Mouse (Mus musculus) macrophage (primary cell): Measurements from ENCODE around the gene Ciao2b. TPM values are rescaled to one million over a fixed set of nuclear protein-coding genes. Genes with fewer than 3 reads are reported as not detected.

Source experiments
- H3K27ac ChIP-seq: fragments of 350-480 bp; formaldehyde crosslinking; 2 replicates; pipeline ENCODE4 v1.9.0; 2021
- H3K36me3 ChIP-seq: fragments of 350-480 bp; formaldehyde crosslinking; 2 replicates; pipeline ENCODE4 v1.9.0; 2021; ENCODE audit errors: inconsistent target
- H3K4me3 ChIP-seq: fragments of 350-480 bp; formaldehyde crosslinking; 2 replicates; pipeline ENCODE4 v1.9.0; 2021; ENCODE audit errors: inconsistent target
- H3K79me2 ChIP-seq: fragments of 350-480 bp; formaldehyde crosslinking; 2 replicates; pipeline ENCODE4 v1.9.0; 2021; ENCODE audit errors: inconsistent target
- WGBS: methylation state at CpG from one replicate; pipeline ENCODE4 v1.1.7; 2026; ENCODE audit warnings: inconsistent platforms; ENCODE audit not compliant: missing documents; 5-methylcytosine and 5-hydroxymethylcytosine counted together
- polyA plus RNA-seq: library from polyadenylated mRNA; stranded (reverse); fragments of 250-400 nt; gene quantifications from 3 replicates; pipeline ENCODE4 v1.2.4, GENCODE M21; 2018; ENCODE audit warnings: inconsistent platforms

Gene Ciao2b
- polyA plus RNA-seq, 1 experiment from 2014 or later: 34.4 TPM

DNA sequence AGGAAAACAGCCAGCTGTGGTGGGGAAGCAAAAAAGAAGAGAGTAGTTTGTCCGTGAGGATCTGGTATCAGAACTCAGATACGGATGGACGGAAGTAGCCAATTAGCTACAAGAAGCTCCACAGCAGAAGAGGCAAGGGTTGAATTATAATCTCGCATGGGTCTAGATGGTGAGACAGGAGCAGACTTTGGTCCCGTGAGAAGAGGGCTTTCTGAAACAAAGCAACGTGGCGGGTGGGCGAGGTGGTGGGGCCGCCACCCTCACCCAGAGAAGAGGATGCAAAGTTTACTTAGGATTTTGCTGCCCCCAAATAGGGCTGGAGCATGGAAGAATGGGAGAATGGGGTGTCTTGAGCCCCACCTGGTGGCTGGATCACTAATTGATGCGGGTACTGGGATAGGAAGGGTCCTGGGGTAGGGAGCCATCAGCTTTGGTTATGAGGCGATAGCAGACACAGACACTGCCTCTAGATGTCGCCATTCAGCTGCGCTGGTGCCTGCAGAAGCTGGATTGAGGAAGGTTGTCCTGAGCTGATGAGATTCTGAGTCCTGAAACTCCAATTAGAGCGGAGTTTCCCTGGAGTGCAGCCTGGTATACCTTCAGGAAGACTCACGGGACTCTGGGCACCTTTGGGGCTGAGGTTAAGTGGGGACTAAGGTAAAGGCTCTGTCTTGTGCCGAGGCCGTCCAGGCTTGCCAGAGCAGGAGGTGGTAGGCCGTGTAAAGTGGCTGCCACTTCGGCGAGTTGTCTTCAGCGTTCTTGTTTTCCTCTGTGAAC, 39.1 kb downstream of the Ciao2b start:
- Histone ChIP-seq H3K79me2 (peaks cover 3% of the 10 kb centered on the region; the same call in 1 of the 2 replicates), H3K27ac (no peak overlapping the region), H3K36me3 (no peaks in the 10 kb centered on the region), H3K4me3 (no peak overlapping the region)
- 35% methylated on average over 21 of the region's 21 CpGs for WGBS

DNA sequence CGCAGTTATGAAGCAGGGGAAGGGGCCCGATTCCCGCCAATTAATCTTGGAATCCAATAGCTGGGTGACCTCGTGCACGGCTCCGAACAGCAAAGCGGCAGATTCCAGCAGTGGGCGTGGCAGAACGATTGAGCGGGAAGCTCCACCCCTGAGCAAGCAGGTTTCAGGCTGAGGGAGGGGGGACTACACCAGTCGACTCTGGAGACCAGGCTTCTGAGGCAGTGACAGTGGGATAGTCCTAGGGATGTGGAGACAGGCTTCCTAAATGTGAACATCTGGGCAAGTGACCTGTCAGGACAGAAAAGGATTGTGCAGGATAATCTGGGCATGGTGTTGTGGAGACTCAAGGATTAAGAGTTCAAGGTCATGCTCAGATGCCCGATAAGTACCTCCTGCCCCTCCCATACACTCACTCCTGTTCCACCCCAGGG, 39.8 kb downstream of the Ciao2b start:
- H3K36me3 ChIP-seq: no peaks in the 10 kb centered on the region
- WGBS: 9% methylated on average over 11 of the region's 12 CpGs
- no peak overlapping the region for H3K27ac ChIP-seq
- H3K79me2 ChIP-seq: peaks cover 10% of the 10 kb centered on the region; the same call in 1 of the 2 replicates
- no peak overlapping the region for H3K4me3 ChIP-seq

DNA sequence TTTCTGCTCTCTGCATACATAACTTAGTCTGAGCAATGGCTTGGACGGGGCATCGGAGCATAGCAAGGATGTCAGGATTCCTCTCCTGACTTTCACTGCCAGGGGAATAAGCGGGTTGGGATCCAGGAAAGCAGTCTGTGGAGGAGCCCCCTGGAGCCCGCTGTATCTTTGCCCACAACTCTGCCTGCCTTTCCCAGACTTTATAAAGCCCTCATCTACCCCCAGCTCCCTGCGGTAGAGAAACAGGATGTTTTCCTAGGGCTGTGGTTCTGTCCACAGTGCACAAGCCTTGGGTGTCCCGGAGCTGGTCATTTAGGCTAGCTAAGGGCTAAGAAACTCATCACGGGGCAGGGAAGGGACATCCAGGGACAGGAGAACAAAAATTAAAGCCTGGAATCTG, 40.4 kb downstream of the Ciao2b start:
- Histone ChIP-seq H3K36me3 (no peaks in the 10 kb centered on the region), H3K4me3 (no peak overlapping the region), H3K27ac (no peak overlapping the region), H3K79me2 (peaks cover 16% of the 10 kb centered on the region; the same call in 1 of the 2 replicates)
- WGBS: 63% methylated on average over 7 of the region's 7 CpGs

DNA sequence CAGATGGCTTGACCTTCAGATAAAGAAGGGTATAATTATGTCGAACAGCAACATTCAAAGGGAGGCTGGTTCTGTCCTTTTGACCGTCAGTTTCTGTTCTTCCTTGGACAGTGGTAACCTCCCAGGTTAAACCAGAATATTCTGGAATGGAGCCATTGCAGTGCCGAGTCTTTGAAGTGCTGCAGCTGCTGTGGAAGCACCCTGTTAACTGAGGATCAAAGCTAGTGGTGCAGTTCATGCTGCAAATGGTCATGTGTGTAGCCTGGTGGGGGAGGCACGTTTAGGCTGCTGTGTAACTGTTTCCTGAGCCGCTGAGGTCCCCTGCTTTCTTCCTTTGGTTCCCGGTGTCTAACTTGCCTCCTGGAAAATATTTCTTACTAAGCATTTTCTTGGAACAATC, 43.3 kb downstream of the Ciao2b start:
- WGBS: 81% methylated on average over 6 of the region's 6 CpGs
- Histone ChIP-seq H3K79me2 (peaks cover 41% of the 10 kb centered on the region), H3K27ac (no peak overlapping the region), H3K36me3 (peaks cover 16% of the 10 kb centered on the region), H3K4me3 (no peak overlapping the region)

DNA sequence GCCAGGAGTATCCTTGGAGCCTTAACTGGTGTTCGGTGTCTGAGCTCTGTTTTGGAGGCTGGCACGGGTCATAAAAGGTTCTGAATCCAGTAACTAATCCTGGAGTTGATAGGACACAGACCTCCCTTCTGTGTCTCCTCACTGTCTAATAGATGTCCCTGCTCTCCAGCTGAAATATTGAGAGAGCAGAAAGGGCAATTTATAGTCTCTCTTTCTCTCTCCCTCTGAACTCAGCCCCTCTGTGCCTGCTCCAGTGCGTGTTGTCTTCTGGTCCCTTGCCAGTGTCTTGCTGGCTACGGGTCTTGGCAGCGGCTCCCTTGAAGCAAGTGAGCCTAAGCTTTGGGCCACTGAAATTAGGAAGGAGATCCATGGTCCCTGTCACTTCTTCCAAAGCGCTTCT, 44.1 kb downstream of the Ciao2b start:
- Histone ChIP-seq H3K36me3 (peaks cover 16% of the 10 kb centered on the region), H3K27ac (no peak overlapping the region), H3K4me3 (no peak overlapping the region), H3K79me2 (peaks cover 49% of the 10 kb centered on the region)
- WGBS: 98% methylated on average over 6 of the region's 6 CpGs

DNA sequence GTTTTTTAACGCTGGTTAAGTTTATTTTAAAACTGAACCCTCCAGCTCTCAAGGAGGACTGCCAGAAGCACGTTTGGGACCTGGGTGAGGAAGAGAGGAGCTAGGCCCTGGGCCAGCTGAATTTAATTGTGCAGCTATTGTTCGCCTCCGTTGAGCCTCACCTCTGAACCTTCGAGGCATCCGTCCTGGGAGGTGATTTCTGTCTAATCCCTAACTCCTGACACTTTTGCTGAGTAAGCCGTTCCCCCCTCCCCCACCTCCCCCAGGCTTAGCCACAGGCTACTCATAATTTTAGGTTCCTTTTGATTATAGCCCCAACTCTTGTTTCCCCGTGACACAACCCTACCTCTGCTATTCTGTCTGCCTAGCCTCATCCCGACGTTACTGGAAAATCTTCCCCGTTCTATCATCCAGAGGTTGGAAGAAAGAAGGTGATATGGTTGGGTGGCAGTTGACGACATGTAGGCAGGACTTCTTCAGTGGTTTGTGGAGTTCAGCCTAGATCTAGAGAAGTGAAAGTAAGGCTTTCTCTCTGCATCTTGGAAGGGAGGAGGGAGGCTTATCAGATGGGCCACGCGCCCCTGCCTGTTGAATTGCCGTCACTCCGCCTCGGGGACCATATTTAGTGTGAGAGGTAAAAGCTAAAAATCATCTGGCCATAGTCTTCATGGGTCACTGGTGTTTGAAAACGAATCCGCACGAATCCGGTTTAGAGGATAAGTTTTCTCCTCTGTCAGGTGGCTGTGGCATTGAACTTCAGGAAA, 45.8 kb downstream of the Ciao2b start:
- H3K79me2 ChIP-seq: peaks cover 60% of the 10 kb centered on the region
- H3K27ac ChIP-seq: no peak overlapping the region
- 15% methylated on average over 21 of the region's 21 CpGs for WGBS
- peaks cover 16% of the 10 kb centered on the region for H3K36me3 ChIP-seq
- no peak overlapping the region for H3K4me3 ChIP-seq

DNA sequence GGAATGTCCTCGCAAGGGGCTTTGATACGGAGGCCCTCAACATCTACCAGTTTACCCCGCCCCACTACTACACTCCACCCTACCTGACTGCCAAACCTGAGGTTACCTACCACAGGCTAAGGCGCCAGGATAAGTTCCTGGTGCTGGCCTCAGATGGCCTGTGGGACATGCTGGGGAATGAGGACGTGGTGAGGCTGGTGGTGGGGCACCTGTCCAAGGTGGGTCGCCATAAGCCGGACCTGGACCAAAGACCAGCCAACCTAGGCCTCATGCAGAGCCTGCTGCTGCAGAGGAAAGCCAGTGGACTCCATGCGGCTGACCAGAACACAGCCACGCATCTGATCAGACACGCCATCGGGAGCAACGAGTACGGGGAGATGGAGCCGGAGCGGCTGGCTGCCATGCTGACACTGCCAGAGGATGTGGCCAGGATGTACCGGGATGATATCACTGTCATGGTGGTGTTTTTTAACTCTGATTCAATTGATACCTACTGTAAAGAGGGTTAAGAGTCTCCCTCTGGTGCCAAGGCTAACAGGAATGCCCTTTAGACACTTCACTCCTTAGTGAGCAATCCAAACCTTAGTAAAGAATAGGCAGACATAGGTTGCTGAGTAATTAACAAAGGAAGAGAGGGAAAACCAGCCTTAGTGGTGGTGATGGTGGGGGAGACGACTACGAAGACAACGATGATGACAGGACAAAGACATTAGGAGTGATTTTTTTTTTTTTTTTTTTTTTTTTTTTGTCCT, 47.0 kb downstream of the Ciao2b start:
- peaks cover 60% of the 10 kb centered on the region for H3K79me2 ChIP-seq
- H3K27ac ChIP-seq: no peak overlapping the region
- peaks cover 16% of the 10 kb centered on the region for H3K36me3 ChIP-seq
- no peak overlapping the region for H3K4me3 ChIP-seq
- WGBS: 96% methylated on average over 19 of the region's 19 CpGs

DNA sequence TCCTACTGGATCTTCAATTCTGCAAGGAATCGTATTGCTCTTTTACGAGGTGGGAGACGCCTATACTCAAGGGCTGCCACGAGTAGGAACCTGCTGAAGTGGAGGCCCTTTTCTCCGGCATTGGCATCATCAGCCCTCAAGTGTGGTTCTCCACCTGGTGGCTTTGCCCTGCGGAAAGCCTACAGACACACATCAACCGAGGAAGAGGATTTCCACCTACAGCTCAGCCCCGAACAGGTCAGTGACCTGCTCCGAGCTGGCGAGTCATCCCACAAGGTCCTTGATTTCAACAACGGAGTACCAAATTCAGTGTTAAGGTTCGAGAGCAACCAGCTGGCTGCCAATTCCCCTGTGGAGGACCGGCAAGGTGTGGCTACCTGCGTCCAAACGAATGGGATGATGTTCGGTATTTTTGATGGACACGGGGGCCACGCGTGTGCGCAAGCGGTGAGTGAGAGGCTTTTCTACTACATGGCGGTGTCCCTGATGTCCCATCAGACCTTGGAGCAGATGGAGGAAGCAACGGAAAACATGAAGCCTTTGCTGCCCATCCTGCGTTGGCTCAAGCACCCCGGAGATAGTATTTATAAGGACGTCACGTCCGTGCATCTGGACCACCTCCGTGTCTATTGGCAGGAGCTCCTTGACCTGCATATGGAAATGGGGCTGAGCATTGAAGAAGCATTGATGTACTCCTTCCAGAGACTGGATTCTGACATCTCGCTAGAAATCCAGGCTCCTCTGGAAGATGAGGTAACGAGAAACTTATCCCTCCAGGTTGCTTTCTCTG, 48.0 kb downstream of the Ciao2b start:
- Histone ChIP-seq H3K27ac (no peak overlapping the region), H3K79me2 (peaks cover 60% of the 10 kb centered on the region), H3K36me3 (peaks cover 16% of the 10 kb centered on the region), H3K4me3 (no peak overlapping the region)
- 95% methylated on average over 31 of the region's 31 CpGs for WGBS

DNA sequence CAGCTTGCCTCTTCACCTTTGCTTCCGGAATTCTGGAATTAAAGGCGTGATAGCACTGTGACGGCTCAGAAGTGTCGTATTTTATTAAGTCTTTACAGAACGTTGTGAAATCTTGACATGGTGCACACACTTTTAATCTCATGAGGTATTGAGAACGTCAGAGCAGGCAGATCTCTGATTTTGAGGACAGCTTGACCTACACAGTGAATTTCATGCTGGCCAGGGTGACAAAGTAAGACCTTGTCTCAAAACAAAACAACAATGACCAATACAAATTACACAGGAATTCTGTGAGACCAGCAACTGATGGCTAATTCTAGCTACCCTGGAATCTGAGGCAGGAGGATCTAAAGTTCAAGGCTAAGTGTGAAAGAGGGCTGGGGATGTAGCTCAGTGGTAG, 49.2 kb downstream of the Ciao2b start:
- Histone ChIP-seq H3K79me2 (peaks cover 56% of the 10 kb centered on the region), H3K4me3 (peak overlapping the region; percentile 72; the same call in 1 of the 2 replicates), H3K36me3 (peaks cover 16% of the 10 kb centered on the region), H3K27ac (0 out of 2 replicates have a peak overlapping the region, but pooled peaks have one; percentile 88)
- 80% methylated on average over 6 of the region's 6 CpGs for WGBS

DNA sequence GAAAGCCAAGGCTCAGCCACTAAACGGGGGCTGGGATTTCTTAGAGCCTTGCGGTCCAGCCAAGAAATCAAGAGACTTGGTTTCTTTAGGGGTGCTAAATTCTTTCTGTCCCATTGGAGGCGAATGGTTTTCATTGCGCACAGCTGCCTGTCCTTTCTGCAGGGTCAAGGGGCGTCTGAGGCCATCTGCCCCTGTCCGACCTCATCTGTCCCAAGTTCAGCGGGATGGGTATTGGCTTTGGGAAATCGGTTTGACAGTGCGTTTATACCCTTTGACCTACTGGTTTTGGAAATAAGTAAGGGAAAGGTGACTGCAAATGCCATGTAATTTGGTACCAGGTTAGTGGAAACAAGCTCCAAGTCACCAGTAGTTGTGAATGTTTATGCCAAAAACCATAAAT, 49.9 kb downstream of the Ciao2b start:
- peak overlapping the region; percentile 88 for H3K27ac ChIP-seq
- H3K4me3 ChIP-seq: peak overlapping the region; percentile 72
- peaks cover 16% of the 10 kb centered on the region for H3K36me3 ChIP-seq
- whole genome bisulfite sequencing: 7% methylated on average over 9 of the region's 9 CpGs
- H3K79me2 ChIP-seq: peaks cover 49% of the 10 kb centered on the region

DNA sequence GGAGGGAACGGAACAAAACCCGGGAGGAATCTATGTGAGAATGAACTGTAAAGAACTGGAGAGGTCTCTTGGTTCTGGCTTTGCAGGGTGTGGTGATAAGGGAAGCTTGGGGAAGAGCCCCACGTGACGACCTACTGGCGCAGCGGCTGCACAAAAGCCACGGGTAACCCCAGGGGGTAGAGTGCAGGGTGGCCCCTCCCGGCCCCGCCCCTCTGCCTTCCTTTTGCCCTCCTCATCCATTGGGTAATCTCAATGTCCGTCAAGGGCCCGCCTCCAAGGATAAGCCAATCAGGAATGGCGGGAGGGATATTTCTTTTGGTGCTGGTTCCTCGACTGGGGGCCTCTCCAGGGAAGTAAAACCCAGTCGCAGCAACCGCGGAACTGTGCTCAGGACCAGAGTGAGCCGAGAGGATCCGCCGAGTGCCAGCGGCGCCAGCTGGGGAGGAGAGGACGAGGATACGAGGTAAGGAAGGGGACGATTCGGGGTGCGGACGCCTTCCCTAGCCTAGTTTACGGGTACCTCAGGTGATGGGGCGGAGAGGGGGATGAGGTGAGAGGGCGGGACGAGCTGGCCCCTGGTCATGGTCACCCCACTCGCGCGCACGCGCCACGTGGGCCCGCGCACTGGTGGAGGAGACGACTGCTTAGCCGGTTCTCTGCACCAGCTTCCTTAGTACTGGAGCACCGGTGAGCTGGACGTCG, 50.5 kb downstream of the Ciao2b start, which contains the start of gene Pdp2:
Pdp2 (plus strand) TSS at position 319 of the 702 bp plus-strand sequence.
- Histone ChIP-seq H3K79me2 (peaks cover 43% of the 10 kb centered on the region), H3K27ac (peak within 1 kb of the TSS; percentile 88)

DNA sequence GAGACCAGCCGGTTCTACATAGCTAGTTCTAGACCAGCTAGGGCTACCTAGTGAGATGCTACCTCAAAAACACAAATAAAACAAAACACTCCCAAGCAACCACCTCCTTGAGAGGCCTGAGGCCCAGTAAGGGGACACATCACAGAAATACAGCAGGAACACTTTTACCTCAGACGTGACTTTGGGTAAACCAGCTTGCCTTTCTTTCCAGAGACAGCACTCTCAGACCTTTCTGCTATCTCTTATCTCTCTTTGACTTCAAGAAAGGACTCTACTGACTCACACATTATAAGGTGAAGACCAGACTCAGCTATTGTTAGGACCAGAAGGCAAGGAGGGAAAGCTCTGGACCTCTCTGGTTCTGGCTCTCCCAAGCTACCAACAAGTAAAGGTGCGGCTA, 51.5 kb downstream of the Ciao2b start:
- 95% methylated on average over 3 of the region's 3 CpGs for WGBS
- Histone ChIP-seq H3K36me3 (peaks cover 16% of the 10 kb centered on the region), H3K27ac (no peak overlapping the region), H3K4me3 (no peak overlapping the region), H3K79me2 (peaks cover 37% of the 10 kb centered on the region)

More for the DNA sequence above, 50.5 kb downstream of the Ciao2b start, which contains the start of gene Pdp2:
- H3K36me3 ChIP-seq: peaks cover 16% of the 10 kb centered on the region
- H3K4me3 ChIP-seq: peak within 1 kb of the TSS; percentile 72
- 1% methylated on average over 42 of the region's 44 CpGs for WGBS
